Mouse (Mus musculus): ENCODE measurements around the gene Inip.

- TF ChIP-seq CTCF (conservative IDR thresholded peaks at IDR 0.05; ENCODE audit: low read length): no peak
- no peak for TF ChIP-seq POU5F1 (IDR thresholded peaks at IDR 0.05; ENCODE audit: borderline replicate concordance, low read length)
- TF ChIP-seq NANOG (IDR thresholded peaks at IDR 0.05; ENCODE audit: borderline replicate concordance, low read length): no peak
These were observed 74.9 kb downstream of the Inip start for GRCm38 (mm10) chr4:59726501-59726900.
